Mouse (Mus musculus) heart, adult 8-10 months (tissue): ENCODE measurements around the gene Cish. TPM values are rescaled to one million over a fixed set of nuclear protein-coding genes. Genes with fewer than 3 reads are reported as not detected.
"Not testable (repeated sequence)": the region's sequence is repeated elsewhere in the genome, so short reads cannot be mapped to it uniquely, and the experiment has no call there.

Experiments
- DNase-seq: peaks from one replicate; pipeline ENCODE4 v3.0.0; 2022; ENCODE audit warnings: low spot score
- total RNA-seq, 4 experiments: library from RNA; stranded (reverse); gene quantifications; 2 replicates each; pipeline ENCODE4 v1.2.4; 2022

Gene Cish
- total RNA-seq, 4 experiments from 2014 or later, result 87.1 to 234 (median 146) TPM

DNA sequence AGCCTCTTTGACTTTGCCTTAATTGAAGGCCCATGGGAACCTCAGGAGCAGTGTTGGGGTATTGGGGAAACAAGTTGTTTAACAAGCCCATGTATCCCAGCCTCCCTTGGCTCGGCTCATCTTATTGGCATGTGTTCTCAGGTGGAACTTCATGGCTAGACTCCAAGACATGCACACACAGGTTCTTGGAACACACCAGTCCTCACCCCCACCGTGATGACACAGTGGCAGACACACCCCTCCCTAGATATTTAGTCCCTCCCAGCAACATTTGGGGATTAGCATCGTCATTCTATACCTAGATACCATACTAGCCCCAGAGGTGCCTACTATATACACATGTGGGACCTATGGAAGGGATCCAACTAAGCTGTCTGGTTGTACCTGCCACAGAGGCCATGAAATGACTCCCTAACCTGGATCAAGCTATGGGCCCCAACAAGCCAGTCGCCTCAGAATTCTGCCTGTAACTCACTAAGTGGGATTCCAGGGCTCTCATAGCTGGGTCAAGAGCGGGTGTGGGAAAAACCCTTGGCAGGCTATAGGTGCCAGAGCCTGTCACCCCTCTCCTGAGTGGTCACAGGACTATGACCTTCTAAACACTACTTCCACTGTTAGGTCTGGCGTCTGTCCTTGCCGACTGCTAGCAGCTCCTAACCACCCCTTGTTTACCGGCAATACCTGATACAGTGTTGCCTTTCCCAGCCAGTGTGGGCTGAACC lies 2.4 kb downstream of the Cish start:
- DNase-seq, result no peak

- DNase-seq, result no peak
Measured at GRCm38 (mm10) chr9:107298876-107299275, 3.0 kb downstream of the Cish start.

- no peak for DNase-seq
Measured at GRCm38 (mm10) chr9:107299783-107300182, 4.0 kb downstream of the Cish start.

DNA sequence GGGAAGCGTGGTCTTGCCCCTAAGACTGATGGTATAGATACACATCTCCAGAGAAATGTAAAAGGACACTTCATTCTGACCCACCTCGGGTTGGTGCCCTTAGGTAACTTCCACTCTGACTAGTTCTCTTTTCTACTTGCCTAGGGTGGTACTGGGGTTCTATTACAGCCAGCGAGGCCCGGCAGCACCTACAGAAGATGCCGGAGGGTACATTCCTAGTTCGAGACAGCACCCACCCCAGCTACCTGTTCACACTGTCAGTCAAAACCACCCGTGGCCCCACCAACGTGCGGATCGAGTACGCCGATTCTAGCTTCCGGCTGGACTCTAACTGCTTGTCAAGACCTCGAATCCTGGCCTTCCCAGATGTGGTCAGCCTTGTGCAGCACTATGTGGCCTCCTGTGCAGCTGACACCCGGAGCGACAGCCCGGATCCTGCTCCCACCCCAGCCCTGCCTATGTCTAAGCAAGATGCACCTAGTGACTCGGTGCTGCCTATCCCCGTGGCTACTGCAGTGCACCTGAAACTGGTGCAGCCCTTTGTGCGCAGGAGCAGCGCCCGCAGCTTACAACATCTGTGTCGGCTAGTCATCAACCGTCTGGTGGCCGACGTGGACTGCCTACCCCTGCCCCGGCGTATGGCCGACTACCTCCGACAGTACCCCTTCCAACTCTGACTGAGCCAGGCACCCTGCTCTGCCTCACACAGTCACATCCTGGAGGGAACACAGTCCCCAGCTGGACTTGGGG lies 4.6 kb downstream of the Cish start:
- no peak for DNase-seq

DNA sequence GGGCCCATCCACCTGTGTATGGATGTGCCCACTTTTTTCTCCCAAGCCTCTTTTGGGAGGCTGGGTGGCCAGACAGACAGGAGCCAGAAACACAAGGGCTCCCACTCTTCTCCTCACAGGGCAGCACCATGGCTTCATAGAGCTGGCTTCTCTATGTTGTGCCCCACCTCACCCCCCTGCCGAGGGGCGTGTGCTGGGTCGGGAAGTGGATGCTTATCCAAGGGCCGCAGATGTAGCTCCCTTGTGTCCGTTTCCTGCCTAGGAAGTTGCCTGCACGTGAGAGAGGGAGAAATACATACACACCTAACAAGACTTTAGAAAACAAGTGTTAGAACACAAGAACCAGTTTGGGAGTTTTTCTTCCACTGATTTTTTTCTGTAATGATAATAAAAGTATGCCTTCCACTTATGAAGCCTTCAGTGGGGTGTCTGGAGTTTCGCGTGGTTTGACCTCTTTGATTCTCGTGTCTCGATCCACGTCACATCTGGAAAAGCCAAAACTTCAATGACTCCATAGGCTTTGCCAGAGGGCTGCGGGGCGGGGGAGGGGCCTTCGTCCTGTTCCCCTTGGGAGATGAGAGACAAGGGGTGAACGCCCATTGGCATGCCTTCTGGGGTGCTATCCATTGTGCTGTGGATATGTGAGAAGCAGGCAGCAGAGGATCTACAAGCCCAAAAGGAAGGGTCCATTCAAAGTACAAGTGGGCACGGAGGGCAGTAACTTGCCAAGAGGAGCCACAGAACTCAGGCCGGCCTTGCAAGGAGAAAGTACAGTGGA lies 5.9 kb downstream of the Cish start:
- DNase-seq, result no peak

DNA sequence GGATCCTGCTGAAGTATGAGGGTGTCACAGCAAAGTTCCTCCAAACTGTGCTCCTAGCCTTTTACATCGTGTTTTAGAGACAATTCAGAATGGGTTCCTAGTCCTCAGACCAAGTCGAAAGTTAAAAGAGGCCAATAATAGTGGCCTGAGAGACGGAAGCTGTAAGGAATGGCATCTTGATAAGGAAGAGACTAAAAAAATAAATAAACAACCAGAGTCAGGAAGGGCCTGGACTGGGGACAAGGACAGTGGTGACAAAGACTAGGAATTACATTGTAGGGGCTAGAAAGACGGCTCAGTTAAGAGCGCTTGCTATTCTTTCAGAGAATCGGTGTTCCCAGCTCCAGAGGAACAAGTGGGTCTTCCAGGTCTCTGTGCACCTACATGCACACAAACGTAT lies 6.8 kb downstream of the Cish start:
- DNase-seq, result no peak

DNA sequence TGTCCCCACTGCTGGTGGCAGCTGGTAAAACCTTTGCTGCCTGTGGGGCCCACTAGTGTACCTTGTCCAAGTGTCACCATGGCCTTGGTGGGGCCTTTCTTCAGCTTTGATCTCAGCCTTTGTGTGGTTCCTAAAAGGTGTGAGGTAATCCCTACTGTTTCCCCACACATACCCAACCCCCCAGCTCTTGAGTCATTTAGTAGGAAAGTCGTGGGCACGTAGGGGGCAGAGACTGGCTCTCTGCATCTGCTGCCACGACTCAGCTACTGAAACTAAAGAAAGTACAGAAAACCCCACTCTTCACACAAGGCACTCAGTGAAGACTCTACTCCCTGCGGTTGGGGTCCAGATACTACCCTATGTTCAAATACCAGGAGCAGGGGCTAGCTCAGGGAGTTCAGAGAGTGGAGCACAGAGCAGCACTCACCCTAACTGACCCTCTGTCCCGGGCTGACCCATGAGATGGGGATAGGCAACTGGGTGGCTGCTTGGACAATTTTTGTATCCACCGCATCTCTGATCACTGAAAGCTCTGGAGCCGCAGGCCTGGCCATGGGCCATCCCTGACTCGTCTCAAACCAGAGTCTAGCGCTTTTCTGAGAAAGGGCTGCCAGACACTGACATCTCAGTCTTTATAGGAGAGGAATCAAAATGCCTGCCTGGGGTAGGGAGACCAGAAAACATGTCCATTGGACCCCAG lies 7.4 kb downstream of the Cish start:
- DNase-seq, result no peak

GRCm38 (mm10) chr9:107303900-107304299 lies 8.1 kb downstream of the Cish start:
- DNase-seq, result no peak

DNA sequence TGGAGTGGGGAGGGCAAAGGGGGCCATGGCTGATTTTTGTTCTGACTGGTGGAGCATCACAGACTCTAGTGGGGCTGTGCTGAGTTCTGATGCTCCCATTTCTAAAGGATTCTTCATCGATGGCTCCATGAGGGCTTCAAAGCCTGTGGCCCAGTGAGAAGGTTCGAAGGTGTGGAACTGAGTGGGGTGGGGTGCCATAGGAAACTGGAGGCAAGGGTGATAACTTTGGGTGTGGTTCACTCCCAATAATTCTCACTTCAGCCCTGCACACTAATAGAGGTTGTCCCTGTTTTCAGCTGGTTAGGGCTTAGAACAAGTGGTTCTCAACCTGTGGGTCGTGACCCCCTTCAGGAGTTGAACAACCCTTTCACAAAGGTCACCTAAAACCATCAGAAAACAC lies 8.6 kb downstream of the Cish start:
- no peak for DNase-seq

DNA sequence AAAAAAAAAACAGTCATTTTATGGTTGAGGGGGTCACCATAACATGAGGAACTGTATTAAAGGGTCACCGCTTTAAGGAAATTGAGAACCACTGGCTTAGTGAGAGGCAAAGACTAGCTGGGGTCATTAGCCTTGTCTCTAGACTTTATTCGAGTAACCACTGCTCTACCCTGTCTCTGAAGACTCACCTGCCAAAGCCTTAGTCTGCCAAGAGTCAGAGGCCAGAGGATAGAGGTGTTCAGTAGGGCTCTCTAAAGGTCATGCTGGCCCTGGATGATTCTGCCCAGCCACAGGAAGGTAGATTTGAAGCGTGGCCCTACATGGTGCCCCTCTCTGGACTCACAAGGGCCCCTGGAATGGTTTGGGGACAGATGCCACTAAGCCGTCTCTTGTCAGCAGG lies 9.2 kb downstream of the Cish start:
- no peak for DNase-seq

DNA sequence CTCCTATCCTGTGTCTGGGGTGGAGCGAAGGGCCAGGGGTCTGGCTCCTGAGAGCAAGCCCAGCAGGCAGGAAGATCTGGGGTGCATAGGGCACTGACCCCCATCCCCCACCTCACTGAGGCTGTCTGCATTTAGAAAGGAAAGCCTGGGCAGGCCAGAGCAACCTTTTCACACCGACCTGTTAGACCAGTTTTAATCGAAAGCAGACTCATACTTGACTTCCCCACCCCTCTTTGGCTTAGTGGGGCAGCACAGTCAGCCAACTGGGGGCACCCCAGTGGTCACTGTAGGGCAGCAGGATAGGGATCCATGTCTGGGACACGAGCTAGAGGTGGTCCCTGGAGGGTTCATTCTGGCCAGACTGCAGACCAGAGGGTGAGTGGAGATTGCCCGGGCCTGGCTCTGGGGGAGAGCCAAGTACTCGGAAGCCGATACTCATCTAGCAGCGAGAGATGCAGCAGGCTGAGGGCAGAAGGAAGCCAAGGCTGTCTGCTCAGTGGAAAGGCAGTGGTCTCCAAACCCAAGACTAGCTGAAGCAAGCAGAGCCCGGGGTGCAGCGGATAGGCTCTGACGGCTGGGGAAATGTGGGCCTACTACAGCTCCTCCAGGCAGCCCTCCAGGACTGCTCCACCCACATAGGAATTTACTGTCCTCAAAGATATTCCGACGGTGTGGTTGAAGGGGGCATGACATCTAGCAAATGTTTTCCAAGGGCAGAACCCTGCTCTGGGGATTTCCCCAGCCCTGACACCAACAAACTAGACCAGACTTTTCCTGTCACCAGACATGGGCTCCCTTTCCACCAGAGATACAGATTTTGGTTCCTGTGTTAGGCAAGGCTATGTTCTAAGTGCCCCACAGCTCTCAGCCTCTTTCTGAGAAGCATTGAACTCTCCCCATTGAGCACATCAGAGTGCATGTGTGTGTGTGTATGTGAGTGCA lies 10.0 kb downstream of the Cish start:
- no peak for DNase-seq

DNA sequence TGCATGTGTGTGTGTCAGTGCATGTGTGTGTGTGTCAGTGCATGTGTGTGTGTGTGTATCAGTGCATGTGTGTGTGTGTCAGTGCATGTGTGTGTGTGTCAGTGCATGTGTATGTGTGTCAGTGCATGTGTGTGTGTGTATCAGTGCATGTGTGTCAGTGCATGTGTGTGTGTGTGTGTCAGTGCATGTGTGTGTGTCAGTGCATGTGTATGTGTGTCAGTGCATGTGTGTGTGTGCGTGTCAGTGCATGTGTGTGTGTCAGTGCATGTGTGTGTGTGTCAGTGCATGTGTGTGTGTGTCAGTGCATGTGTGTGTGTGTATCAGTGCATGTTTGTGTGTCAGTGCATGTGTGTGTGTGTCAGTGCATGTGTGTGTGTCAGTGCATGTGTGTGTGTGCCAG lies 10.8 kb downstream of the Cish start:
- DNase-seq, result not testable (repeated sequence)

- no peak for DNase-seq
Measured at GRCm38 (mm10) chr9:107307099-107307872, 11.5 kb downstream of the Cish start.

DNA sequence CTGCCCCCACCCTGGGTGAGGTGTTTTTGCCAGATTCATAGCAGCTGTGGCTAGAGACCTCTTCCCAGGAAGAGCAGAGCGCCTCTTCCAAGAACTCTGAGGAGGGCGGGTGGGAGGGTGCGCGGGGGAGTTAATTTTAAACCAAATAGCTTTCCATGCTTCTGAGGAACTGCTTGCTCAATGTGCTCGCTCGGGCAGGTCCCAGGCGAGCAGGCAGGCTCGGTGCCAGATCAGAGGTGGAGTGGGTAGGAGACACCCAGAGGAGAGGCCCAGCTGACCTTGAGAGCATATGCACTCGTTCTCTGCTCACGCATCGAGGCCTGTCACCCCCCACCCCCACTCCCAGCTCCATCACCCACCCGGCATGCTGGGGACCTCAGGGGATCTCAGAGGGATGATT lies 12.1 kb downstream of the Cish start:
- DNase-seq, result peak; percentile 71

- DNase-seq, result no peak
Measured at GRCm38 (mm10) chr9:107308346-107309000, 12.6 kb downstream of the Cish start.

GRCm38 (mm10) chr9:107309171-107309570 lies 13.3 kb downstream of the Cish start:
- DNase-seq, result no peak

- DNase-seq, result no peak
Measured at GRCm38 (mm10) chr9:107309600-107309999, 13.8 kb downstream of the Cish start.

GRCm38 (mm10) chr9:107312811-107313584 lies 17.2 kb downstream of the Cish start:
- no peak for DNase-seq

- no peak for DNase-seq
Measured at GRCm38 (mm10) chr9:107313926-107314325, 18.1 kb downstream of the Cish start.
